Mouse (Mus musculus) lung, postnatal 0 days (tissue): ENCODE data around the gene Ovca2.

Experiments
- CTCF ChIP-seq: IDR thresholded peaks from 2 replicates; pipeline ENCODE4 v1.5.1; 2016; ENCODE audit warnings: antibody characterized with exemption, mild to moderate bottlenecking
- EP300 ChIP-seq: IDR thresholded peaks from 2 replicates; pipeline ENCODE4 v1.6.1; 2016; ENCODE audit warnings: antibody characterized with exemption, mild to moderate bottlenecking, control low read depth

GRCm38 (mm10) chr11:75164750-75165149, 13.9 kb downstream of the Ovca2 start:
- peak; percentile 33 for TF ChIP-seq CTCF
- no peak for TF ChIP-seq EP300
